Mouse (Mus musculus) intestine, embryonic 14.5 days (tissue): Measurements from ENCODE around the gene Gnl1. TPM values are rescaled to one million over a fixed set of nuclear protein-coding genes. Genes with fewer than 3 reads are reported as not detected.
A peak's percentile ranks its signal among the peaks of the same experiment; 100 is the strongest.

Experiments
- ATAC-seq: fragments of 200-750 bp; cut with Nextera tagmentation; replicated peaks from 2 replicates; pipeline ENCODE4 v1.8.0; 2017; ENCODE audit warnings: low read depth, moderate number of reproducible peaks, moderate TSS enrichment, moderate library complexity; ENCODE audit not compliant: low FRiP score, low TSS enrichment
- DNase-seq: peaks from one replicate; pipeline ENCODE4 v3.0.0-alpha.2; 2018; ENCODE audit warnings: low spot score
- H3K27ac ChIP-seq: fragments of 300-500 bp; sonication (generic); 2 replicates; pipeline ENCODE4 v1.5.1; 2014; ENCODE audit warnings: low read depth, mild to moderate bottlenecking, control low read depth
- H3K27me3 ChIP-seq: fragments of 300-500 bp; sonication (generic); replicated peaks from 2 replicates; pipeline ENCODE4 v1.6.1; 2014; ENCODE audit warnings: low read length, control low read depth; ENCODE audit not compliant: control insufficient read depth, insufficient read depth
- H3K36me3 ChIP-seq: fragments of 300-500 bp; sonication (generic); 2 replicates; pipeline ENCODE4 v1.6.1; 2014; ENCODE audit warnings: low read length, control low read depth; ENCODE audit not compliant: control insufficient read depth, insufficient read depth
- H3K4me1 ChIP-seq: fragments of 300-500 bp; sonication (generic); replicated peaks from 2 replicates; pipeline ENCODE4 v1.6.1; 2014; ENCODE audit warnings: low read length, control low read depth, mixed read lengths; ENCODE audit not compliant: control insufficient read depth, insufficient read depth
- H3K4me2 ChIP-seq: fragments of 300-500 bp; sonication (generic); 2 replicates; pipeline ENCODE4 v1.6.1; 2014; ENCODE audit warnings: low read length
- H3K4me3 ChIP-seq: fragments of 300-500 bp; sonication (generic); 2 replicates; pipeline ENCODE4 v1.5.1; 2014; ENCODE audit warnings: low read depth, low read length, control low read depth, mixed read lengths
- H3K9ac ChIP-seq: fragments of 300-500 bp; sonication (generic); 2 replicates; pipeline ENCODE4 v1.6.1; 2014; ENCODE audit warnings: mild to moderate bottlenecking, low read length
- H3K9me3 ChIP-seq: fragments of 300-500 bp; sonication (generic); 2 replicates; pipeline ENCODE4 v1.6.1; 2016; ENCODE audit warnings: low read length, control low read depth; ENCODE audit not compliant: control insufficient read depth
- WGBS: fragments of 180-500 bp; shearing (Covaris S2); extraction: QIAGEN DNeasy Blood & Tissue Kit; methylation state at CpG from one replicate; pipeline ENCODE4 v1.1.7; 2014; 5-methylcytosine and 5-hydroxymethylcytosine counted together
- polyA plus RNA-seq: library from polyadenylated mRNA; unstranded; fragments of >200 nt; fragmentation: Nextera tagmentation; extraction: Ambion mirVana; gene quantifications from 2 replicates; pipeline ENCODE4 v1.2.1, GENCODE M21; 2014

Gnl1 gene
- polyA plus RNA-seq, 1 experiment from 2014 or later, result 37.8 TPM

DNA sequence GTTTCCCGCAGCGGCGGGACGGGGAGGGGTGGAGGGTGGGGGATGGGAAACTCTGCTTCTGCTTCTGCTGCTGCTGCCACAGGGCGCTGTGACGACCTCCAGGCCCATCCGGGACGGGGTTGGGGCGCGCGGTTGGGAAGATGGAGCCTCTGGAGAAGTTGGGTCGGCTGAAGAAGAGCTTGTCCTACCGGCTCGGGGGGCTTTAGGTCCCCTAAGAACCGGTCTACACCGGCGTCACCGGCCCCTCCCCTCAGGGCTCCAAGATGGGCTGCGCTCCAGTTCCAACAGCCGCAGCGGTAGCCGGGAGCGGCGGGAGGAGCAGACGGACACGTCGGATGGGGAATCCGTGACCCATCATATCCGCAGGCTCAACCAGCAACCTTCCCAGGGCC lies 708 bp downstream of the Gnl1 start:
- H3K4me2 ChIP-seq, result peak overlapping the region; percentile 89
- H3K27me3 ChIP-seq, result no peaks in the 10 kb centered on the region
- no peaks in the 10 kb centered on the region for H3K9me3 ChIP-seq
- H3K27ac ChIP-seq, result peak overlapping the region; percentile 98
- WGBS, result 0% methylated on average over 29 of the region's 29 CpGs
- H3K9ac ChIP-seq, result peak overlapping the region; percentile 74
- DNase-seq (peak; percentile 85), ATAC-seq (peak; percentile 42)
- H3K4me1 ChIP-seq, result peaks cover 15% of the 10 kb centered on the region
- H3K4me3 ChIP-seq, result peak overlapping the region; percentile 98
- peaks cover 47% of the 10 kb centered on the region for H3K36me3 ChIP-seq

DNA sequence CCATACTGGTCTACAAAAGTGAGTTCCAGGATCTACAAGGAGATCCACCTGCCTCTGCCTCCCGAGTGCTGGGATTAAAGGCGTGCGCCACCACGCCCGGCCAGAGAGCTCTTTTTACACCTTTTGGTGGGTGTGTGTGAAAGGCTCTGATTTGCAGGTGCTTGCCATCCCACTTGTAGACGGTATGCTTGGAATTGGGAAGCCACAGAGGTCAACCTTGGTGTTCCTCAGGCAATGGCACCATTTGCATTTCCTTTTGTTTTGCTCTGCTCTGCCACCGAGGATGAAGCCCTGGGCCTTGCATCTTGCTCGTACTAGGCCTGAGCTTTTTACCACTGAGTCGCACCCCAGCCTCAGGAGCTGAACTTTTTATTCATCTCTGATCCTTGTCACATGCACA lies 2.1 kb downstream of the Gnl1 start:
- Histone ChIP-seq H3K4me1 (peaks cover 15% of the 10 kb centered on the region), H3K4me2 (no peak overlapping the region), H3K9me3 (no peaks in the 10 kb centered on the region), H3K9ac (no peak overlapping the region), H3K4me3 (no peak overlapping the region), H3K27me3 (no peaks in the 10 kb centered on the region), H3K27ac (no peak overlapping the region), H3K36me3 (peaks cover 51% of the 10 kb centered on the region)
- DNase-seq (no peak), ATAC-seq (no peak)
- 93% methylated on average over 9 of the region's 9 CpGs for WGBS

DNA sequence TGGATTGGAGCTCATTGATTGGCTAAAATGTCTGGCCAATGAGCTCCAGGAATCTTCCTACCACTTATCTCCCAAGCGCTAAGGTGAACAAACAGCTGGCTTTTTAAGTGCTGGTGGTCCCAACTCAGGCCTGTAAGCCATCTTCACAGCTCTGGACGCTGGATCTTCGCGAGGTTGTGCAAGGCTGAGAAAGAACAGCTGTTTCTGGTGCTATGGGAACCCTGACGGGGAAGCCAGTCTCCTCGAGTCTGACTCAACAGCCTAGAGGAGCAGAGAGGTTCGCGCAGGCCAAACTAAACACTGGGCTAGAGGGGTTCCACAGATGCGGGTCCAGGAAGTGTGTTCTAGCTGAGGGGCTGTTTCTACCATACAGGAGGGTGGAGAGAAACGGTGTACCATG lies 12.1 kb downstream of the Gnl1 start:
- Histone ChIP-seq H3K27me3 (no peaks in the 10 kb centered on the region), H3K4me2 (peak overlapping the region; percentile 2; the same call in 1 of the 2 replicates), H3K27ac (peak overlapping the region; percentile 33; the same call in 1 of the 2 replicates), H3K9ac (no peak overlapping the region), H3K4me1 (peaks cover 14% of the 10 kb centered on the region), H3K9me3 (no peaks in the 10 kb centered on the region), H3K4me3 (no peak overlapping the region), H3K36me3 (peaks cover 32% of the 10 kb centered on the region)
- 19% methylated on average over 10 of the region's 10 CpGs for WGBS
- DNase-seq, result peak; percentile 63
- ATAC-seq, result no peak

DNA sequence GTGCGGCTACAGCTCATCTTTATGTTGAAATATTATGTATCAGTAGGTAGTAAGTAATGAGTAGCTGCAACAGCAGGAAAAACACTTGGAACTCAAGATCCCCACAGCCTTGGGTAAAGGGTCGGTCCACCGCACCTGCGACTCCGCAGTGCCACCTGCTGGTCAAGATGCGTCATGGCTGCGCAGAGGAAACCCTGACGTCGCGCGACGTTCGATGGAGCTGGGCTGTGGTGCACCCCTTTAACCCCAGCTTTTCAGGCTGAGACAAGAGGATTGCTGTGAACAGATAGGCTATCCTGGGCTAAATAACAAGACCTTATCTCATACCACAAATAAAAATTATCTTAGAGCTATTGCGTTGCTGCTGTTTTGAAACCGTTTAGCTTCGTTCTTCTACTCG lies 14.0 kb downstream of the Gnl1 start:
- H3K4me1 ChIP-seq, result peaks cover 14% of the 10 kb centered on the region
- H3K27me3 ChIP-seq, result no peaks in the 10 kb centered on the region
- H3K4me2 ChIP-seq, result peak overlapping the region; percentile 57
- H3K9me3 ChIP-seq, result no peaks in the 10 kb centered on the region
- H3K9ac ChIP-seq, result no peak overlapping the region
- peak; percentile 68 for ATAC-seq
- DNase-seq, result peak; percentile 94
- WGBS, result 10% methylated on average over 17 of the region's 17 CpGs
- H3K36me3 ChIP-seq, result peaks cover 13% of the 10 kb centered on the region
- no peak overlapping the region for H3K27ac ChIP-seq
- H3K4me3 ChIP-seq, result peak overlapping the region; percentile 63

DNA sequence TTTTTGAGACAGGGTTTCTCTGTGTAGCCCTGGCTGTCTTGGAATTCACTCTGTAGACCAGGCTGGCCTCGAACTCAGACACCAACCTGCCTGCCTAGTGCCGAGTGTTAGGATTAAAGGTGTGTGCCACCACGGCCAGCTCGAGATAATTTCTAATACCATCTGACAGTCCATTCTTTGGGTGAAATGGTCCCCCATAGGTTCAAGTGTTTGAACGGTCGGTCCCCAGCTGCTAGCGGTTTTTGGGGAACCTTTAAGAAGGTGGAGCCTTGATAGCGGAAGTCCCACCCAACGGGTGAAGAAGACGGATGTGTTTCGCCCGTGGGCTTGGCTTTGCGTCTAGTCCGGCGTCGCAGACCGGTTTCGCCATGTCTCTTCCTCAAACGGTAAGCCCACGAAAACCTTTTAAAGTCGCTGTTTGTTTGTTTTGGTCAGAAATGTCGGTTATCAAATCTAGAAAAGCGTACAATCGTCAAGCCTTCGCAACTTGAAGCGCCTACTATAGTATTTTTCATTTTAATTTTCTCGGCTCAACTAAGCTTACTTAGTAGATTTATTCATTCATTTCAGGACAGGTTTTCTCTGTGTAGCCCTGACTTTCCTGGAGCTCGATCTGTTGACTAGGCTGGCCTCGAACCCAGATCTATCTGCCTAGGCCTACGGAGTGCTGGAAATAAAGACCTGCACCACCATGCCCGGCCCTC lies 14.7 kb downstream of the Gnl1 start:
- H3K27ac ChIP-seq, result peak overlapping the region; percentile 39; the same call in 1 of the 2 replicates
- H3K9ac ChIP-seq, result peak overlapping the region; percentile 61
- H3K4me1 ChIP-seq, result peaks cover 14% of the 10 kb centered on the region
- WGBS, result 4% methylated on average over 31 of the region's 31 CpGs
- H3K27me3 ChIP-seq, result no peaks in the 10 kb centered on the region
- ATAC-seq (peak; percentile 60), DNase-seq (peak; percentile 85)
- H3K4me3 ChIP-seq, result peak overlapping the region; percentile 63
- H3K4me2 ChIP-seq, result peak overlapping the region; percentile 57
- H3K9me3 ChIP-seq, result no peaks in the 10 kb centered on the region
- peaks cover 6% of the 10 kb centered on the region for H3K36me3 ChIP-seq

DNA sequence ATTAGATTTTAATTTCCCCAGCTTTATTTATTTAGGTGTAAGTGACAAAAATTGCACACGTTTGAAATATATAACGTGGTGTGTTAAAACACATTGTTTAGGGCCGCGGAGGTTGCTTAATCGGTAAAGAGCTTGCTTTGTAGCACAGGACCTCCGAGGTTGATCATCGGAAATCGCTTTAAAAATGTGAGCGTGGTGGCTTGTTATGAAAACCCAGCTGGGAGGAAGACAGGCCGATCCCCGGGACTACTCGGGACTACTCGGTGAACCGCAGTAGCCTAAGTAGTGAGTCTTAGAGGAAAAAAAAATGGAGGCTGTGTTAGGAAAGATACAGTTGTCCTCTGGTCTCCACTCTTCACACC lies 15.2 kb downstream of the Gnl1 start:
- Histone ChIP-seq H3K4me1 (peaks cover 14% of the 10 kb centered on the region), H3K9ac (peak overlapping the region; percentile 61), H3K4me3 (peak overlapping the region; percentile 63), H3K4me2 (peak overlapping the region; percentile 57), H3K27me3 (no peaks in the 10 kb centered on the region), H3K27ac (peak overlapping the region; percentile 39; the same call in 1 of the 2 replicates), H3K36me3 (peaks cover under 1% of the 10 kb centered on the region; the same call in 1 of the 2 replicates), H3K9me3 (no peaks in the 10 kb centered on the region)
- WGBS, result 1% methylated on average over 14 of the region's 14 CpGs
- DNase-seq, result peak; percentile 67
- ATAC-seq, result no peak

DNA sequence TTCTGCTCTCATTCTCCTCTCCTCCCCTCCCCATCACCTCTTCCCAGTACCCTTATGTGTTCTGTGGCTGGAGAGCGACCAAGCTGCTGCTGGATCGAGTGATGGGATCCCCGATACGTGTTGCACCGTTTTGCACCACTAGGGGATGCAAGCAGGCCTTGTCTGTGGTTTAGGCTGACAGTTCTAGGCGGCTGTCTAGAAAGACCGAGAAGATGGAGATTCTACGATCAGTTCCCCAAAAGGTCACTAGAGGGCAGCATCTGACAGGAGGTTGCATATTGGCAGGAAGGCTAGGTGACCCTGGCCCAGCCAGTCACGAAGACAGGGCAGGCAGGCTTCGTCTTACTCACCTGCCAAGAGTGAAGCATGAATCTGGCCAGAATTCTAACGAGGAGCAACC lies 17.3 kb downstream of the Gnl1 start:
- Histone ChIP-seq H3K9ac (no peak overlapping the region), H3K4me2 (no peak overlapping the region), H3K36me3 (no peaks in the 10 kb centered on the region), H3K4me1 (peaks cover 10% of the 10 kb centered on the region), H3K27me3 (no peaks in the 10 kb centered on the region), H3K4me3 (no peak overlapping the region), H3K9me3 (no peaks in the 10 kb centered on the region), H3K27ac (no peak overlapping the region)
- 3% methylated on average over 11 of the region's 11 CpGs for WGBS
- peak; percentile 59 for ATAC-seq
- peak; percentile 99 for DNase-seq

DNA sequence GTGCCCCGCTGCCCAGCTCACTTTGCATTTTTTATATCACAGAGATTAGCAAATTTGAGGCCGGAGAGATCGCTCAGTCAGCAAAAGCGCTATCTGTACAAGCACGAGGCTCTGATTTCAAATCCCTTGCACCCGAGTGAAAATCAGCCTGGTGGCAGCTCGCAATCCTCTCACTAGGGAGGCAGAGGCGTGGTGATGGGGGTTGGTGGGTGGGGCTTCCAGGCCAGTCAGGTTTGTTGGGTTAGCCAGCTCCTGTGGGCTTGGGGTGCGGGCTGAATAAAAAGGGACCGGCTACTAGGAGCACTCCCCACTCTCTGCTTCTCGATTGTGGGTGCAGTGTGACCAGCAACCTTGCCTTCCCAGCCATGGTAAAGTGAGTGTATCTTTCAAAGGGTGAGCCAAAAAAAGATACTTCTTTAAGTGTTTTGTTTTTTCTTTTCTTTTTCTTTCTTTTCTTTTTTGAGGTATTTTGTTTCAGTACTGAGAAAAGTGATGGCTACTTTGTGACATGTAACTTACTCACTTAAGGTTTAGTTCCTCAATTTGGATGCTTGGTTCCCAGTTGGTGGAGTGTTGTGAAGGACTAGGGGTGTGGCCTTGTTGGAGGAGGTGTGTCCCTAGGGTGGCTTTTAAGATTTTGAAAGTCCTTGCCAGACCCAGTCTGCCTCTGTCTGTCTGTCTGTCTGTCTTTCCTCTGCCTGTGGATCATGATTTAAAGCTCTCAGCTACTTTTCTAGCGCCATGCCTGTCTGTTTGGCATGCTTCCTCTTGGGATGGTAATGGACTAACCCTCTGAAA lies 18.3 kb downstream of the Gnl1 start:
- no peak overlapping the region for H3K9ac ChIP-seq
- H3K4me3 ChIP-seq, result no peak overlapping the region
- no peaks in the 10 kb centered on the region for H3K27me3 ChIP-seq
- no peak overlapping the region for H3K27ac ChIP-seq
- peaks cover 5% of the 10 kb centered on the region for H3K4me1 ChIP-seq
- WGBS, result 68% methylated on average over 12 of the region's 12 CpGs
- no peak for DNase-seq
- H3K36me3 ChIP-seq, result no peaks in the 10 kb centered on the region
- no peaks in the 10 kb centered on the region for H3K9me3 ChIP-seq
- H3K4me2 ChIP-seq, result no peak overlapping the region
- no peak for ATAC-seq
